Mouse (Mus musculus) heart, adult 2 months (tissue): ENCODE measurements around the gene Tinf2. TPM values are rescaled to one million over a fixed set of nuclear protein-coding genes. Genes with fewer than 3 reads are reported as not detected.

Experiments used
- DNase-seq, 2 experiments: peaks; one replicate each; pipeline ENCODE4 v3.0.0; 2021
- H3K27ac ChIP-seq: fragments of 200-600 bp; 2 replicates; pipeline ENCODE4 v1.8.1; 2022
- H3K27me3 ChIP-seq: fragments of 200-500 bp; 2 replicates; pipeline ENCODE4 v1.6.1; 2012; ENCODE audit warnings: mild to moderate bottlenecking, low read length, inconsistent platforms, mixed read lengths; ENCODE audit not compliant: control insufficient read depth, insufficient read depth
- H3K36me3 ChIP-seq: fragments of 200-500 bp; 2 replicates; pipeline ENCODE4 v1.6.1; 2012; ENCODE audit warnings: low read length, inconsistent platforms; ENCODE audit not compliant: control insufficient read depth, insufficient read depth
- H3K4me1 ChIP-seq: fragments of 200-500 bp; 2 replicates; pipeline ENCODE4 v1.6.1; 2011; ENCODE audit warnings: low read length; ENCODE audit not compliant: control insufficient read depth, insufficient read depth
- H3K4me3 ChIP-seq: fragments of 200-600 bp; 2 replicates; pipeline ENCODE4 v1.8.1; 2022
- H3K79me2 ChIP-seq: fragments of 200-500 bp; replicated peaks from 2 replicates; pipeline ENCODE4 v1.6.1; 2012; ENCODE audit warnings: mild to moderate bottlenecking, inconsistent platforms, low read length, moderate library complexity, mixed read lengths; ENCODE audit not compliant: control insufficient read depth, insufficient read depth
- H3K9ac ChIP-seq: fragments of 200-500 bp; 2 replicates; pipeline ENCODE4 v1.6.1; 2012; ENCODE audit warnings: low read depth, mild to moderate bottlenecking, control low read depth, inconsistent platforms, low read length, mixed read lengths
- CTCF ChIP-seq: fragments of 200-600 bp; IDR thresholded peaks from 2 replicates; pipeline ENCODE4 v1.8.1; 2022; ENCODE audit warnings: antibody characterized with exemption, mild to moderate bottlenecking, moderate library complexity
- EP300 ChIP-seq: fragments of 200-500 bp; IDR thresholded peaks from 2 replicates; pipeline ENCODE4 v1.6.1; 2011; ENCODE audit warnings: low read depth, low read length, control low read depth; ENCODE audit not compliant: insufficient read depth
- POLR2A ChIP-seq: fragments of 200-500 bp; IDR thresholded peaks from 2 replicates; pipeline ENCODE4 v1.6.1; 2011; ENCODE audit warnings: mild to moderate bottlenecking, low read depth, low read length, control low read depth; ENCODE audit not compliant: insufficient read depth
- WGBS: fragments of 180-500 bp; shearing (Covaris S2); methylation state at CpG from one replicate; pipeline ENCODE4 v1.1.7; 2018; 5-methylcytosine and 5-hydroxymethylcytosine counted together
- intact Hi-C: fragments of 180-260 bp; cut with DNase I; formaldehyde crosslinking; loops from one replicate; pipeline ENCODE4 v1.15.1; 2025
- polyA plus RNA-seq: library from polyadenylated mRNA; depleted of rRNA; stranded (reverse); fragments of >200 nt; gene quantifications from 2 replicates; pipeline ENCODE4 v1.2.3, GENCODE M21; 2012
- total RNA-seq, 2 experiments: library from RNA; stranded (reverse); gene quantifications; 2 replicates each; pipeline ENCODE4 v1.2.3; 2021

Gene Tinf2
- total and polyA plus RNA-seq, 3 experiments: 7.6 to 12.8 (median 12.6) TPM

DNA sequence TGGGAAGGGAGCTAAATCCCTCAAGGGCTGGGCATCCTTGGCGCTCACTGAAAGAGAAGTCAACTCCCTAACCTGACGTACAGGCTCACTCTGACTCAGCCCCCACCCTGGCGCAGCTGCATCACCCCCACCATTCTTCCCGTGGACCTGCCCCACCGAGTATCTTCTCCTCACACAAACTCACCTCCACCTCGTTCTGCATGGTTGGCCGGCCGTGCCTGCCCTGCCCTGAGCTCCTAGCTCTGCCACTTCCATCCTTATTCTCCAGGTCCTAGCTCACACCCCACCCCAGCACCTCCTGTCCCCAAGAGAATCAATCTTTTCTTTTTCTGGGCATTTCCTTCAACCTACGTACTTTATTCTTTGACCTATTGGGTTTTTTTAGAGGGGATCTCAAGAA, 19.5 kb upstream of the Tinf2 start:
- no peaks in the 10 kb centered on the region for H3K79me2 ChIP-seq
- H3K27ac ChIP-seq: no peak overlapping the region
- no peaks in the 10 kb centered on the region for H3K4me1 ChIP-seq
- no peak overlapping the region for H3K4me3 ChIP-seq
- no peak for TF ChIP-seq POLR2A
- TF ChIP-seq CTCF: no peak
- no peak for TF ChIP-seq EP300
- no peak for DNase-seq
- H3K36me3 ChIP-seq: no peaks in the 10 kb centered on the region
- H3K27me3 ChIP-seq: no peaks in the 10 kb centered on the region
- H3K9ac ChIP-seq: no peak overlapping the region
- intact Hi-C loops: no loop called here
- WGBS: 64% methylated on average over 9 of the region's 9 CpGs

DNA sequence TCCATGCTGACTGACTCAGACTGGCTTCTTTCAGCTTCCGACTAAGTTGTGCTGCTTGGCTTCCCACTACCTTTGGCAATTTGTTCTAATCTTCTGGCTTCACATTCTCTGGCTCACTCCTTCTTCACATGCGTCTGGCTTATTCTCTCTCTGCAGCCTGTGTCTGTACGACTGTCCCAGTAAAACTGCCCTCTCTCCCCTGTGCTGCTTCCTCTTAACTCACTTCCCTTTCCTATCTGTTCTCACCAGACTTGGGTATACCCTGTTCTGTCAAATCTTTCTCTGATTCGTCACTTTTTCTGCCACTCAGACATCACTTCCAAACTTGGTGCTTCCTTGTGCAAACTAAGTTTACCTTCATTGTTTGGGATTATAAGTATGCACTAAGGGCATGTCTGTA, 15.6 kb upstream of the Tinf2 start:
- no peak for DNase-seq
- Histone ChIP-seq H3K4me1 (no peaks in the 10 kb centered on the region), H3K4me3 (no peak overlapping the region), H3K27me3 (no peaks in the 10 kb centered on the region), H3K27ac (no peak overlapping the region), H3K9ac (no peak overlapping the region), H3K36me3 (no peaks in the 10 kb centered on the region), H3K79me2 (no peaks in the 10 kb centered on the region)
- 67% methylated on average over 4 of the region's 4 CpGs for WGBS
- TF ChIP-seq EP300 (no peak), POLR2A (peak; percentile 20; the same call in 1 of the 2 replicates), CTCF (no peak)
- intact Hi-C loops: no loop called here

DNA sequence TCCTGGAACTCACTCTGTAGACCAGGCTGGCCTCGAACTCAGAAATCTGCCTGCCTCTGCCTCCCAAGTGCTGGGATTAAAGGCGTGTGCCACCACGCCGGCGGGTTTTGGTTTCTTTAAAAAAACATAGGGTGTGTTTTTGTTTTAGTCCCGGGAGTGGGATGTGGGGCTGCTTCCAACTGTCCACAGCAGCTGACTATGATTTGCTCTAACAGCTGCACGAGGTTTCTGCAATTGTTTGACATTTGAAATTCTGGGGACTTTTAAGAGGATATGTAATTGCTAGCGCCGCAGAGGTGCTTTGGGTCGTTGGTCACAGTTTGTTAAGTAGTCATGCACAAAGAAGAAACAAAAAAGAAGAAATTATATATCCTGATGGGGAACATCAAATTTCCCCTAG, 7.8 kb upstream of the Tinf2 start:
- Histone ChIP-seq H3K79me2 (no peaks in the 10 kb centered on the region), H3K36me3 (no peaks in the 10 kb centered on the region), H3K4me1 (no peaks in the 10 kb centered on the region), H3K9ac (no peak overlapping the region), H3K4me3 (no peak overlapping the region), H3K27me3 (no peaks in the 10 kb centered on the region), H3K27ac (no peak overlapping the region)
- no peak for DNase-seq
- intact Hi-C loops: no loop called here
- TF ChIP-seq CTCF: no peak
- no peak for TF ChIP-seq POLR2A
- no peak for TF ChIP-seq EP300
- WGBS: 65% methylated on average over 10 of the region's 10 CpGs

DNA sequence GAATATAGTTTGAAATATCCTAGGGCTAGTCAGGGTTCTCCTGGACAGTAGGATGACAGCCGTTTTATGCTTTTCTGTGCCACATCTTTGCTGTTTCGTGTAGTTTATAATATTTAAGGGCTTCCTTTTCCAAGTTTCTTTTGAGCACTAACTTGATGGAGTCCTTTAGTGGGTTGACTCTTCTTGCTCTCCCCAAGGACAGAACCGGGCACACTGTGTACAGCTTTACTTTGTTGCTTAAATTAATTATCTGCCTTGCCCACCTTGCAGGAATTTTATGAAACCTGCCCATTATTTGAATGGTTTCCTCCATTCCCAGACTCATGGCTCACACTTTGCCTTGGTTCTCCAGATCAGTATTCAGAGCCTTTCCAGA, 486 bp upstream of the Tinf2 start:
- Histone ChIP-seq H3K4me3 (peak overlapping the region; percentile 90), H3K9ac (peak overlapping the region; percentile 50; the same call in 1 of the 2 replicates), H3K79me2 (no peaks in the 10 kb centered on the region), H3K27ac (peak overlapping the region; percentile 85), H3K27me3 (no peaks in the 10 kb centered on the region), H3K36me3 (no peaks in the 10 kb centered on the region; the same call in 1 of the 2 replicates), H3K4me1 (peaks cover 1% of the 10 kb centered on the region; the same call in 1 of the 2 replicates)
- intact Hi-C loops: loop anchor here (1.0 to 2.0 kb wide), 2 partner anchors 41 to 62 kb away; partner anchors contain the start of gene Rabggta
- TF ChIP-seq POLR2A: no peak
- no peak for DNase-seq
- 6% methylated on average over 3 of the region's 3 CpGs for WGBS

DNA sequence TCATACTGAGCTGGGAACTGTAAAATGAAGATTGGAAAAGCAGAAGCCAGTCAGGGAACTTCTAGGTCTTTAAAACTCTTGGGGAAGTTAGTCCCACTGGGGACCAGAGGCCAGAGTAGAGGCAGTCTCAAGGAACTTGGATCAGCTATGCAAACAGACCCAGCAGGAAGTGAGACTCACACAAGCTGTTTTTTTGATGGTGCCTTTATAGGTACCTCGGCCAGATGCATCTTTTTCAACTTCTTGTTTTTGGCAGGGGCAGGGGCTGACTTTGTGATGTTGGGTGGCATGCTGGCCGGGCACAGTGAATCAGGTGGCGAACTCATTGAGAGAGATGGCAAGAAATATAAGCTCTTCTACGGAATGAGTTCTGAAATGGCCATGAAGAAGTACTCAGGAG, 4.0 kb downstream of the Tinf2 start:
- no peak overlapping the region for H3K9ac ChIP-seq
- 83% methylated on average over 4 of the region's 4 CpGs for WGBS
- H3K79me2 ChIP-seq: no peaks in the 10 kb centered on the region
- TF ChIP-seq POLR2A: no peak
- TF ChIP-seq CTCF: no peak
- no peak for TF ChIP-seq EP300
- peaks cover 5% of the 10 kb centered on the region for H3K36me3 ChIP-seq
- intact Hi-C loops: loop anchor here (10.0 kb wide), 1 partner anchor 207 kb away; the partner anchor contains the start of genes Cbln3 and Khnyn
- H3K4me1 ChIP-seq: peaks cover 1% of the 10 kb centered on the region; the same call in 1 of the 2 replicates
- no peak overlapping the region for H3K27ac ChIP-seq
- H3K27me3 ChIP-seq: no peaks in the 10 kb centered on the region
- no peak overlapping the region for H3K4me3 ChIP-seq
- DNase-seq: no peak

DNA sequence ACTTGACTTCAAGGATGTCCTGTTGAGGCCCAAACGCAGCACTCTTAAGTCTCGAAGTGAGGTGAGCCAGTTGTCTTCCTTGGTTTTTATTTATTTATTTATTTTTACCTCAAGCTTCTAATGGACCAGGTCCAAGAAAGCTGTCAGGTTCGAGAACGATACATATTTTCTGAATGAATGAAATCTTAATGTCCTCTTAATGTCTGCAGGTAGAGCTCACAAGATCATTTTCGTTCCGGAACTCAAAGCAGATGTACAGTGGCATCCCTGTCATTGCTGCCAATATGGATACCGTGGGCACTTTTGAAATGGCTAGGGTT, 8.9 kb downstream of the Tinf2 start:
- intact Hi-C loops: loop anchor here (5.0 to 10.0 kb wide), 2 partner anchors 35 to 212 kb away; partner anchors contain the start of genes Cbln3, Gm49378, Ipo4 and Khnyn
- TF ChIP-seq EP300 (no peak), POLR2A (no peak), CTCF (no peak)
- WGBS: 67% methylated on average over 7 of the region's 7 CpGs

More for the DNA sequence above, 8.9 kb downstream of the Tinf2 start:
- H3K4me1 ChIP-seq: peaks cover 2% of the 10 kb centered on the region; the same call in 1 of the 2 replicates
- peaks cover 6% of the 10 kb centered on the region for H3K36me3 ChIP-seq
- H3K4me3 ChIP-seq: peak overlapping the region; percentile 80
- H3K27ac ChIP-seq: peak overlapping the region; percentile 99
- no peak overlapping the region for H3K9ac ChIP-seq
- H3K79me2 ChIP-seq: peaks cover 2% of the 10 kb centered on the region; the same call in 1 of the 2 replicates
- no peak for DNase-seq
- no peaks in the 10 kb centered on the region for H3K27me3 ChIP-seq
